Mouse (Mus musculus) ovary, postnatal 10 days (tissue): Measurements from ENCODE around the gene Pcid2.
"Not testable (repeated sequence)": the region's sequence is repeated elsewhere in the genome, so short reads cannot be mapped to it uniquely, and the experiment has no call there.

Experiments used
- DNase-seq: peaks from one replicate; pipeline ENCODE4 v3.0.0; 2022; ENCODE audit warnings: low spot score

Pcid2 gene

DNA sequence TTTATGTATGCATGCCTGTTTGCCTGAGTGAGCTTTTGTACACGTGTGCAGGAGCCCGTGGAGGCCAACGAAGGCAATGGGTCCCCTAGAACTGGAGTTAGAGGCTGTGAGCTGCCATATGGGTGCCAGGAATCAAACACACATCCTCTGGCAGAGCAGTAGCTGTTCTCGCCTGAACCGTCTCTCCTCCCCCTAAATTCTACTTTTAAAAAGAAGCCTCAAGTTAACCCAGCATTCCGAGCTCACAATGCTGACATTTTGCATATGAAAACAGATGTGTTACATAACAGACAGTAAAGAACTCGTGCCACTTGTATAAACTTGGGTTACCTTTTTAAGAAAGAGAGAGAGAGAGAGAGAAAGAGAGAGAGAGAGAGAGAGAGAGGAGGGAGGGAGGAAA lies 27.7 kb downstream of the Pcid2 start:
- DNase-seq = no peak

DNA sequence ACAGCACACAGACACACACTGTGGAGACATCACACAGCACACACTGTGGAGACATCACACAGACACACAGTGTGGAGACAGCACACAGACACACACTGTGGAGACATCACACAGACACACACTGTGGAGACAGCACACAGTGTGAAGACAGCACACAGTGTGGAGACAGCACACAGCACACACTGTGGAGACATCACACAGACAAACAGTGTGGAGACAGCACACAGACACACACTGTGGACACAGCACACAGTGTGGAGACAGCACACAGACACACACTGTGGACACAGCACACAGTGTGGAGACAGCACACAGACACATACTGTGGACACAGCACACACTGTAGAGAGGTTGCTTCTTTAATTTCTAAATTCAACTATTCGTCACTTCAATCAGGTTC lies 29.7 kb downstream of the Pcid2 start:
- DNase-seq = not testable (repeated sequence)

DNA sequence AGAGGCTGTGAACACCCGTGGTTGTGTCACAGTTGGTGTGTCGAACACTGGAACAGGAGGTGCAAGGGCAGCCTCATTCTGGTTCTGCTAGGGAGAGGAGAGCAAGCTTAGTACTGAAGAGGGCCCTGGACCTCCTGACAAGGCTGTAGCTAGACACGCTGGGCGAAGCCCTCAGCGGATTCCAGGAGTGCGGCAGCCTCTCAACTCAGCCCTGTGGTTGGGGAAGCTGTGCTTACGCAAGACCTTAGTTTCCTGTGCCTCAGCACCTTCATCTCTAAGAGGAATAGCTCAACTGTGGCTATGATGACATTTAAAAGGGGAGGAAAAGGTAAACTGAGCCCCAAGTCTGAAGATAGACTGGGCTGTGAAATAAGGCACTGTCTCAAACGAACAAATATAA lies 30.2 kb downstream of the Pcid2 start:
- no peak for DNase-seq

DNA sequence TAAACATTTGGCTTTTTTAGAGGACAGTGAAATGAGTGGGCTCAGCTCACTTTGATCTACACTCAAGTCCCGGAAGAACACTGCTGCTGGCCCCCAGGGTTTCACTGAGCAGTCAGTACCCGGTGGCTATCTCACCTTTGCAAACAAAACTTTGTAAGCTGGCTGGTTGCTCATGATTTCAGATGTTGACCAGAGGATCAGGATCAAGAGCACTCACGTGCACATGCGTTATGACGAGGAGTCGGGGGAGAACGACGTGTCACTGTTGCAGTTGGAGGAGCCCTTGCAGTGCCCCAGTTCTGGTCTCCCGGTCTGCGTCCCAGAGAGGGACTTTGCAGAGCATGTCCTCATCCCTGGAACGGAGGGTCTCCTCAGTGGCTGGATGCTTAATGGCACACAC lies 32.0 kb downstream of the Pcid2 start:
- no peak for DNase-seq

DNA sequence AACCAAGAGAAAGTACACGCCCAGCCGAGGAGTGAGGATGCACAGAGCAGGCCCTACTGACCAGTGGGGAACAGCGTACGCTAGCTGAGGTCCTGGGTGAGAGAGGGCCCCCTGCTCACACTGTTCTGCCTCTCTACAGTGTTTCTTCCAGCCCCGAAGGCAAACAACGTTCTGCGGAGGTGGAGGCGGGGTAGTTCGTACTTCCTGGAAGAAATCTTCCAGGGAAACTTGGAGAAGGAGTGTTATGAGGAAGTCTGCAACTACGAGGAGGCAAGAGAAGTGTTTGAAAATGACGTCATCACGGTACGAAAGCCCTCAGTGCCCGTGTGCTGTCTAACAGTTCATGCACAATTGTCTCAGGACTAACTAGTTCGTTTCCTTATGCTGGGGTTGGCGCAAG lies 42.1 kb downstream of the Pcid2 start:
- DNase-seq = no peak

DNA sequence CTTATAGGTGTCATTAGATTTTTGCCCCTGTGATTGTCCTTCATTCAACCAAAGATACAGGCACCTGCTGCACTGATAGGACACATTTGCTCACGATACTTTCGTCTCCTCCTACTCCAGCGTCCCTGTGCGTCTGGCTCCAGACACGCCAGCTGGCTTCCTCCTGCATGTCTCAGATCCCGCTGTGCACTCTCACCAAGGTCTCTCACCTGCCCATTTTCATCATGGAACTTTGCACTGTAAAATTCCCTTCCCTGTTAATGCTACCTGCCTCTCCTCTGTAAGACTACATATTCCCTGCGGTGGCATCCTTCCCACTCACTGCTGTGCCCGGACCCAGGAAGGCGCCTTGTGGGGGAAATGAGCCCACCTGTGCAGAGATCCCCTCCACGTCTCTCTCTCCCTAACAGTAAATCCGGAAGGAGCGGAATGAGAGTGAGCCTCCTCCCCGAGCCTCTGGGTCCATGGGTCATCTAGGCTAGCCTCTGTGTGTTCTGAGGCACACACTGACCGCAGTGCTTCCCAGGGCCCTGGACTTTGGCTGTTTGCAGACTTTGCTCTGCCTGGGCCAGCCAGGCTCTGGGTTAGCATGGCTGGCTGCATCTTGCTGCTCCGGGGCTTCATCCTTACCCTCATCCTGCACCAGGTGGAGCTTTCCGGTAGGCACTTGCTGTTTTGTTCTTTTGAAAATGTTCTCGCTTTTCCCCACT lies 44.7 kb downstream of the Pcid2 start, which contains the start of gene Proz:
Gene Proz, plus strand, starts transcription at position 474 of the 710 bp plus-strand sequence.
- no peak for DNase-seq

DNA sequence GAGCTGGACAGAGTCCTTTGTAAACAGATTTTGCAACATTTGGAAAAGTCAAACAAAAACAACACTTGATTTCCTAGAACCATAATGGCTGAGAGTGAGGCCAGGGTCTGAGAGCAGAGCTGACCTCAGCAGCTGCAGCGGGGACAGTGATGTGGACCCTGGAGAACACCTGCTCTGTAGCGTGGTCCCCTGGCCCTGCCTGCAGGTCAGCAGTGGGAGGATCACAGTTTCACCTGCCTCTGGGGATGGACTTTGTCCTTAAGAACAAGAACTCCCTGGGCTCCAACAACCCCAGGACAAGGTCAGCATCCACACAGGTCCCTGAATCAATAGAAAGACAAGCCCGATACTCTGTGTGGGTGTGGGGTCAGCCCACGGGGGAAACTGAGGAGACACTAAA lies 47.9 kb downstream of the Pcid2 start:
- no peak for DNase-seq

DNA sequence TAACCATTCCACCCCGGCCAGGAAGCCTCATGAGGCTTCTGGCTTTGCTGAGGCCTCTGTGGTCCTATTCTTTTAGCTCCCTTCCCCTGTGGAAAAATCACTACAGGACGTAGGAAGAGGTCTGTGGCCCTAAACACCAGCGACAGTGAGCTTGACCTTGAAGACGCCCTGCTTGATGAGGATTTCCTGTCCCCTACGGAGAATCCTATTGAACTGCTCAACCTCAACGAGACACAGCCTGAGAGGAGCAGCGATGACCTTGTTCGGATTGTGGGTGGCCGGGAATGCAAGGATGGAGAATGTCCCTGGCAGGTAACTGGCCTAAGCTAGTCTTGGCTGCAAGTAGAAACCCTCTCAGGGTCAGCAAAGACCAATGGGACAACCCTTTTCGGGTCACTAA lies 54.7 kb downstream of the Pcid2 start:
- DNase-seq = no peak

DNA sequence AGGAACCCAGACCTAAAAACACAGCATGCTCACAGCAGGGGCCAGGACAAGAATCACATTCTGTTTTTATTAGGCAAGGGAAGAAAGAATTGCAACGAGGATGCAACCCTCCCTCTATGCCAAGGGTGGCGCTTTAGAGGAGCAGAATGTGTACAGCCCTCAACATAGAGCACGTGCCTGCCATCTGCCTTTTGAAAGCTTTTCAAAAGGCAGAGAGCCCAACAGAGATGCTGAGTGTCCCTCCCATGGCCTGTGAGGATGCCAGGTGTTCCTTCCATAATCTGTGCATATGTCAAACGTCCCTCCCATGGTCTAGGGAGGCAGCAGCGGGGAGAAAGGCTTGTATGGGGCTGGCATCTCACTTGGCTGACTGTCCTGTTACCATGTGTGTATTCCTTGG lies 57.6 kb downstream of the Pcid2 start:
- no peak for DNase-seq

DNA sequence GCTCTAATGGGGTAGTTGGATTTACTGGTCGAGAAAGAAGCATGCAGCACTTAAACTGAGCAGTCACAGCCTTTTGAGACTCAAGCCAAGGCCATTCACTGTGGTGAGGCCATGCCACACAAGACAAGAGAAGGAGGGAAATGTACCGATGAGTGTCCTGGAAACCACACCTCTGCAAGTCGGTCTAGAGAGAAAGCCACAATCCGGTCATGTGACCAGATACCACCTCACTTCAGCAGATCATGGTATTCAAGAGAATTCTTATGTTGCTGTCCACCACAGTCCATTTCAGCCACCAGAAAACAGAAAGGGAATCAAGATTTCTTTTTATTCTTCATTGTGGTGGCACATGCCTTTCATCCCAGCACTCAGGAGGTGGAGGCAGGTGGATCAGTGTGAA lies 63.8 kb downstream of the Pcid2 start:
- no peak for DNase-seq

DNA sequence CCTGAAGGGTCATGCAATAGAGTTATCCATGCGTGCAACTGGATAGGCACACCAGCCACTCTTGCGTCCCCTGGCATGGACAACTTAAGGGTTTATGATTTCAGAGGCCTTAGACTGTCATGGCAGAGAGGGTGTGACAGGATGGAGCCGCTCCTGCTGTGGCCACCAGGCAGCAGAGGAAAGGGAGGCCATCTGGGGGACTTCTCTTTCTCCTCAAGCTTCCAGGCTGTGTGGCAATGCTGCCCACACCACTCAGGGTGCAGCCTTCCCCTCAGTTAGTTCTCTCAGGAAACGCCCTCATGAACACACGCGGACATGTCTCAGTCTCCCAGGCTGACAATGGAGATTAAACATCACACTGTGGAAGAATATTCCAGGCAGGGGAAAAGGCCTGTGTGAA lies 66.2 kb downstream of the Pcid2 start:
- DNase-seq = no peak

DNA sequence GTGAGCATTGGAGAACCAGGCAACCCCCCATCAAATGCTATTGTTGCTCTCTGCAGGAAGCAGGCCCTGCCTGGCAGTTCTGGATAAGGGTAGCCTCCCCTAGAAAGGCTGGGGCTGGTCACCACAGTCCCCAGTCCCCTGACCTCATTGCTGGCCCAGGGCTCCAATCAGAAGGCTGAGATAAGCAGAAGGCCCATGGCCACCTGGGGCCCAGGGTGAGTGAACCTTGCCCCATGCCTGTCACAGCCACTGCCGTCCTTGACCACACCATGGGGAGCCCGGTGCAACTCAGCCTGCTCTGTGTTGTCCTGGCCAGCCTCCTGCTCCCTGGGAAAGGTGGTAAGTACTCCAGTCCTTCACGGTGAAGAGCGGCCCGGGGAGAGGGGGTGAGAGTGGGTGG lies 67.7 kb downstream of the Pcid2 start:
- DNase-seq = no peak

DNA sequence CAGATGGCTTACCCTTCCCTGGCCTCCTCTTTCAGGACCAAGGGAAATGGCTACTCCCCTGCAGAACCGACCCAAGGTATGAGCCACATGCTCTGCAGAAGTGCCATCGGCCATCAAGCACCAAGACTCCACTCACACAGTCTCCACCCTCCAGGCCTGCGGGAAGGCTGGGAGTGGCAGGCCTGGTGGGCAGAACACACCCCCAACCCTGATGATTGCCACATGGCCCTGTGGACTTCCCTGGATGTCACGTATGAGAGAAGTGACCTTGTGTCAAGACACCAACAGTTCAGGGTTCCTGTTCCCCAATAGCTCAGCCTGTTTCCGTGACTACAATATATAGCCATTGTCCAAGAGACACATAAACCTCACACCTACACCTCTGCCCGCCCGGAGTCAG lies 68.2 kb downstream of the Pcid2 start, which contains the start of gene F10:
Gene F10, plus strand, starts transcription at position 294 of the 400 bp plus-strand sequence.
- no peak for DNase-seq

DNA sequence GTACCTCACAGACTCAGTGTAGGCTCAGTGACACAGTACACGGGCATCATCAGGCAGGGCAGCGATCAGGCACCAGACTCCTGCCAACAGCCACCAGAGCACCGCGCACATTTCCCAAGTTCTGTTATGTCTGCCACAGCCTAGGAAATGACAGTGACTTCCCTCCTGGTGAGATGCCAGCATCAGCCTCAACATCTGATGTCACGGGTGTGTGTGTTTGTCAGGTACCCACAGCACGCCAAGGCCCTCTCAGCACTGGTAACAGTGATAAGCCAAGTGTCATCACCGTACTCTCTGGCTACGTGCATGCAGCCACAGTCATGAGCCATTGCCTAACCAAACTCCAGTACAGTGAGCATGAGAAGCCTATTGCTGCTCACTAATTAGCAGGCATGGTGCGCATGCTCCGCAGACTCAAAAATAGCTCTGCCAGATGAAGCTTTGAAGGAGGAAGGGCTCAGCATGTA lies 68.9 kb downstream of the Pcid2 start:
- no peak for DNase-seq

DNA sequence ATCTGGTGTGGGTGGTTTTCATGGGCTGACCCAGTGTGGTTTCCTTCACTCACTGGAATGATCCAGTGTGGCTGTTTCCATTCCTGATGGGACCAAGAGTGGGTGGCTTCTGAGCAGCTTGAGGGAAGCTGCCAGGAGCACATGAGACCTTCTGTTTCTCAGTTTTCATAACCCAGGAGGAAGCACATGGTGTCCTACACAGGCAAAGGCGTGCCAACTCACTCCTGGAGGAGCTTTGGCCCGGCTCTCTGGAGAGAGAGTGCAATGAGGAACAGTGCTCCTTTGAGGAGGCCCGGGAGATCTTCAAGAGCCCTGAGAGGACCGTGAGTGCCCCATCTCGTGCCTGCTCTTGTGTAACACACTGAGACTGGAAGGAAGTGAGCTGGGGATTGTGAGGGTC lies 76.8 kb downstream of the Pcid2 start:
- no peak for DNase-seq

DNA sequence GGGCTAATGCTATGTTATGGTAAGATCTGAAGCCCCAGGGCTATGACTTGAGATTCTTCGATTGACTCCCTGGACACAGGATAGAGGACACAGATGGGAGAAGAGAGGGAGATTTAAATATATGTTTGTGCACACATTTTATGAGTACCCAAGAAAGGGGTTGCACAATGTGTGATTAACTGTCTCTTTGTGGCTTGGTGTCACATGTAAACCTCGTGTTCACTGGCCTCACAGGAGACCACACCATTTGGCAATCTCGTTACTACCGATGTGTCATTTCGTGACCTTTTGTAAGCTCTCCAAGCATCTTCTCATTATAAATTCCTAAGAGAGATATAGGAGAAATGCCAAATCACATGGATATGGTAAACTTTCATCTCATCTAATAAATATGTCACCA lies 77.6 kb downstream of the Pcid2 start:
- DNase-seq = no peak
